10 mouse cellular contexts compared by ENCODE assay signal in the genomic region with DNA sequence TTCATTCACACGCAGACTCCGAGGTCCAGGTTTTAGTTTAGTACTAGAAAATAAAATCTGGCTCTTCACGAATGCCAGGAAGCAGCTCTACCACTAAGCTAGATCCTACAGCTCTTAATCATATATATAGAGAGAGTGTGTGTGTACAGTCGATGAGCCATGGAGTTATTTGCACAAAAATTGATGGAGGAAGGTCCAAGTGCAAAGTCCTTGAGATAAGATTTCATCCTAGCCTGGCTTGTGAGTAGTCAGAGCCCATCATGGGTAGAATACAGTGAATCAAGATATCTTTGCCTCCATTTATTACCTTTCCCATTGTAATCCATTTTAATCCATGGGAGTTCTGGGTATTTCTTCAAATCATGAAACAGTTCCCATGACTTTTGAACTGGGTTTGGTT. TPM values are rescaled to one million over a fixed set of nuclear protein-coding genes. Genes with fewer than 3 reads are reported as not detected.
DNase-seq lines count a peak whose midpoint lies in the region; ATAC-seq and TF ChIP-seq lines count a peak whose summit lies in the region.
"Had no signal": no experiment of that assay in that cellular context is flagged by ENCODE, and none has a peak within 500 bp of the region (broad histone marks: within the 10 kb centered on the region; RNA-seq: fewer than 3 reads in every experiment).

No protein-coding gene starts in this region.

- intact Hi-C loops in heart, postnatal 25 days (cut with DNase I) = loop anchor here (5.0 kb wide), 3 partner anchors 95 to 325 kb away; partner anchors contain the start of genes Arl1 and Chpt1
- intact Hi-C loops in left cerebral cortex, postnatal 14 days (cut with DNase I) = no loop called here
- intact Hi-C loops in gastrocnemius, postnatal 14 days (cut with DNase I; ENCODE audit: low total_unique reads) = no loop called here

- H3K4me2 ChIP-seq in heart, embryonic 14.5 days (ENCODE audit: low read length) = peak overlapping the region; percentile 87; the same call in 1 of the 2 replicates
- peak overlapping the region; percentile 68 for H3K4me2 ChIP-seq in hindbrain, postnatal 0 days (ENCODE audit: low read depth, low read length)
- H3K4me2 ChIP-seq in midbrain, embryonic 12.5 days (replicated peaks) = peak overlapping the region; percentile 77

- TF ChIP-seq POLR2A in cortical plate, adult 2 months (IDR thresholded peaks at IDR 0.05; ENCODE audit: extremely low read depth, insufficient read depth, low read length) = no peak

- no peak for ATAC-seq in heart, embryonic 14.5 days (ENCODE audit: insufficient number of reproducible peaks, insufficient read depth, low FRiP score, low read depth)
- no peak for ATAC-seq in hindbrain, postnatal 0 days
- no peak for ATAC-seq in midbrain, embryonic 12.5 days (ENCODE audit: low FRiP score, low read depth)

- 88% methylated on average over 4 of the region's 4 CpGs for WGBS in heart, embryonic 14.5 days
- WGBS in hindbrain, postnatal 0 days = 90% methylated on average over 4 of the region's 4 CpGs
- WGBS in midbrain, embryonic 12.5 days = 88% methylated on average over 4 of the region's 4 CpGs

- no peak for TF ChIP-seq CTCF in cortical plate, adult 2 months (IDR thresholded peaks at IDR 0.05; ENCODE audit: extremely low read depth, insufficient read depth, low read length)
- no peak for TF ChIP-seq CTCF in hindbrain, postnatal 0 days (IDR thresholded peaks at IDR 0.05; ENCODE audit: low read depth)

- no peak overlapping the region for H3K9ac ChIP-seq in heart, embryonic 14.5 days (ENCODE audit: low read length)
- no peak overlapping the region for H3K9ac ChIP-seq in hindbrain, postnatal 0 days (replicated peaks; ENCODE audit: low read length)
- H3K9ac ChIP-seq in midbrain, embryonic 12.5 days (replicated peaks) = no peak overlapping the region

- no peaks in the 10 kb centered on the region for H3K9me3 ChIP-seq in heart, embryonic 14.5 days (ENCODE audit: control insufficient read depth, low read length)
- no peaks in the 10 kb centered on the region for H3K9me3 ChIP-seq in hindbrain, postnatal 0 days (ENCODE audit: low read length)
- no peaks in the 10 kb centered on the region for H3K9me3 ChIP-seq in midbrain, embryonic 12.5 days

- peaks cover 0 to 4% of the 10 kb centered on the region in 2 experiments; a peak in 2 of 4 replicates for H3K4me1 ChIP-seq in heart, embryonic 14.5 days (ENCODE audit: control insufficient read depth in 2 of 2, insufficient read depth in 2 of 2, low read length in 2 of 2)
- no peaks in the 10 kb centered on the region; the same call in 1 of the 2 replicates for H3K4me1 ChIP-seq in cortical plate, adult 2 months (ENCODE audit: control insufficient read depth, insufficient read depth, low read length)
- H3K4me1 ChIP-seq in hindbrain, postnatal 0 days (ENCODE audit: insufficient read depth, low read length) = 0 out of 2 replicates have a peak, but pooled peaks cover 4% of the 10 kb centered on the region
- peaks cover 5% of the 10 kb centered on the region for H3K4me1 ChIP-seq in midbrain, embryonic 12.5 days

- no peaks in the 10 kb centered on the region for H3K27me3 ChIP-seq in heart, embryonic 14.5 days (ENCODE audit: control insufficient read depth, insufficient read depth, low read length)
- H3K27me3 ChIP-seq in hindbrain, postnatal 0 days (ENCODE audit: insufficient read depth, low read length) = no peaks in the 10 kb centered on the region
- no peaks in the 10 kb centered on the region; the same call in 1 of the 2 replicates for H3K27me3 ChIP-seq in midbrain, embryonic 12.5 days

- peaks cover 22% of the 10 kb centered on the region for H3K36me3 ChIP-seq in heart, embryonic 14.5 days (ENCODE audit: control insufficient read depth, insufficient read depth, low read length)
- no peaks in the 10 kb centered on the region for H3K36me3 ChIP-seq in hindbrain, postnatal 0 days (ENCODE audit: insufficient read depth, low read length)
- peaks cover 9% of the 10 kb centered on the region; the same call in 1 of the 2 replicates for H3K36me3 ChIP-seq in midbrain, embryonic 12.5 days

- no peak overlapping the region for H3K27ac ChIP-seq in heart, embryonic 14.5 days (replicated peaks in 1 of 2; ENCODE audit: control insufficient read depth in 1 of 2, insufficient read depth in 1 of 2, low read depth in 2 of 2, low read length in 2 of 2)
- H3K27ac ChIP-seq in cortical plate, adult 2 months (ENCODE audit: insufficient read depth, low read length) = no peak overlapping the region
- no peak overlapping the region for H3K27ac ChIP-seq in hindbrain, postnatal 0 days
- no peak overlapping the region for H3K27ac ChIP-seq in midbrain, embryonic 12.5 days (replicated peaks)

- DNase-seq in heart, postnatal 25 days (ENCODE audit: low spot score) = no peak
- DNase-seq in hindbrain, postnatal 0 days (ENCODE audit: low spot score) = no peak
- no peak for DNase-seq in left cerebral cortex, postnatal 14 days (ENCODE audit: low spot score in 2 of 2)
- no peak for DNase-seq in thymus, postnatal 25 days
- no peak for DNase-seq in gastrocnemius, postnatal 14 days
- DNase-seq: cerebellum, postnatal 25 days; heart, adult 18-20 months had no signal

- H3K4me3 ChIP-seq in heart, embryonic 14.5 days (ENCODE audit: control insufficient read depth in 1 of 2, insufficient read depth in 1 of 2, low read depth in 1 of 2, low read length in 2 of 2) = no peak overlapping the region
- peak overlapping the region; percentile 79; the same call in 1 of the 2 replicates for H3K4me3 ChIP-seq in cortical plate, adult 2 months (ENCODE audit: insufficient read depth, low read length)
- no peak overlapping the region for H3K4me3 ChIP-seq in hindbrain, postnatal 0 days (ENCODE audit: low read length)
- peak overlapping the region; percentile 92; the same call in 1 of the 2 replicates for H3K4me3 ChIP-seq in midbrain, embryonic 12.5 days

RNA-seq across cellular contexts. Expression of gene Utp20, which starts 1.0 kb away (rescaled TPM):
- 11.0 and 11.4 TPM in 2 replicates for polyA plus RNA-seq in heart, embryonic 14.5 days (2014; fragmentation: Nextera tagmentation; extraction: Ambion mirVana)
- 10 to 100 TPM; 11.0 to 11.6 TPM for total RNA-seq in heart, postnatal 25 days (2021)
- 18.0 and 18.7 TPM in 2 replicates for polyA plus RNA-seq in cortical plate, adult 2 months (2012; rRNA removed)
- total RNA-seq in hindbrain, postnatal 0 days (2014; rRNA removed) = 9.1 and 18.7 TPM in 2 replicates
- polyA plus RNA-seq in hindbrain, postnatal 0 days (2015; fragmentation: Nextera tagmentation; extraction: Ambion mirVana) = 4.7 and 6.5 TPM in 2 replicates
- polyA plus RNA-seq in midbrain, embryonic 12.5 days (2016; fragmentation: Nextera tagmentation; extraction: Ambion mirVana) = 18.7 and 19.7 TPM in 2 replicates
- total RNA-seq in left cerebral cortex, postnatal 14 days (2021) = 10 to 100 TPM; 16.2 to 17.4 TPM
- 1 to 10 TPM; 8.2 to 9.2 TPM for total RNA-seq in gastrocnemius, postnatal 14 days (2021)

RNA-seq across cellular contexts. Expression of gene Slc5a8, which starts 58.2 kb away (rescaled TPM):
- polyA plus RNA-seq in heart, embryonic 14.5 days (2014; fragmentation: Nextera tagmentation; extraction: Ambion mirVana) = 0.05 TPM in 1 of 2 replicates, not detected in the other
- total RNA-seq in heart, postnatal 25 days (2021) = not detected
- polyA plus RNA-seq in cortical plate, adult 2 months (2012; rRNA removed) = 0.04 TPM in 1 of 2 replicates, not detected in the other
- under 0.01 and 0.07 TPM in 2 replicates for total RNA-seq in hindbrain, postnatal 0 days (2014; rRNA removed)
- polyA plus RNA-seq in hindbrain, postnatal 0 days (2015; fragmentation: Nextera tagmentation; extraction: Ambion mirVana) = 0.05 and 0.15 TPM in 2 replicates
- polyA plus RNA-seq in midbrain, embryonic 12.5 days (2016; fragmentation: Nextera tagmentation; extraction: Ambion mirVana) = 0.06 and 0.07 TPM in 2 replicates
- not detected for total RNA-seq in left cerebral cortex, postnatal 14 days (2021)
- total RNA-seq in gastrocnemius, postnatal 14 days (2021) = not detected

Comparison
In these comparisons a context has a peak if more than half of its experiments do, and no peak if none do; other contexts are left out.
1. H3K4me3 ChIP-seq: peak in cortical plate, adult 2 months (single experiment) and midbrain, embryonic 12.5 days (single experiment); none in heart, embryonic 14.5 days (0 of 2) and hindbrain, postnatal 0 days (single experiment).
2. Peak in every context shown above with its lines, with median percentiles within 50 percentile points of each other: H3K4me2 ChIP-seq.